Mouse (Mus musculus): ENCODE measurements around the gene Rgs9bp.
"Not testable (repeated sequence)": the region's sequence is repeated elsewhere in the genome, so short reads cannot be mapped to it uniquely, and the experiment has no call there.

Rgs9bp gene

DNA sequence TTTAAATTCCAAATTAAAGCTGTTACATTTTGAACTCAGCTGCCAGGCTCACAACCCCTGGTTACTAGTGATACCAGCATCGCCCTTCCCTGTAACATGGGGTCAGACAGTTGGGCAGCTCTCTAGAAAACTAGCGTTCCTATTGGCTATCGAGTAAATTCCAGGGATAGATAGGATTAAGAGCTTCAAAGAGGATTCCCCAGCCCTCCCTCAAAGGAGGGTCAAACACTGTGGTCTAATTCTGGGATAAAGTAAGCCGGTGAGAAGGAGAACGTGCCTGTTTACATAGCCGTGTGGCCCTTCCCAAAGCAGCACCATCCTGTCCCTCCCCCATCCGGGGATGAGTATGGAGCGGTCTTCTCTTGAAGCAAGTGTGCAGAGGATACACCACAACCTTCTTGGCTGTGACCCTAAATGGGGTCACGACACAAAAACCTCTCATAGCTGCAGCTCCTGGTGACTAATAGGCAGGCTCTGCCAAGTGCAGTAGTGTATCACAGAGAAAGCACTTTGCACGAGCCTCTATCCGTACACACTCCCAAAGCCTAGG is 1.8 kb downstream of the Rgs9bp start:
- DNase-seq (ENCODE audit: low read depth) = no peak

DNA sequence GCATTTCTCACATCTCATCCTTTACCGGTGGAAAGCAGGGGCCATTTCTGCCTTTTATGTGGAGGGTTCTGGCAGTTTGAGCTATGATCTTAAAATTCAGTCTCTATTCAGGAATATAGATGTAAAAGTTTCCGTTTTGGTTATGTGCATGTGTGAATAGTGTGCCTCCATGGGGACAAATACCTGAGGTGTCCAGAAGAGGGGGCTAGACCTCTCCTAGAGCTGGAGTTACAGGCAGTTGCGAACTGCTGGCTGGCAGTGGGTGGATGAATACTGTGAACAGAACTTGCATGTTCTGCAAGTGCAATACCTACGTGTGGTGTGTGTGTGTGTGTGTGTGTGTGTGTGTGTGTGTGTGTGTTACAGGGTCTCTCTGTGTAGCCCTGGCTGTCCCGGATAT is 2.7 kb downstream of the Rgs9bp start:
- peak; percentile 60 for DNase-seq (ENCODE audit: low read depth)

DNA sequence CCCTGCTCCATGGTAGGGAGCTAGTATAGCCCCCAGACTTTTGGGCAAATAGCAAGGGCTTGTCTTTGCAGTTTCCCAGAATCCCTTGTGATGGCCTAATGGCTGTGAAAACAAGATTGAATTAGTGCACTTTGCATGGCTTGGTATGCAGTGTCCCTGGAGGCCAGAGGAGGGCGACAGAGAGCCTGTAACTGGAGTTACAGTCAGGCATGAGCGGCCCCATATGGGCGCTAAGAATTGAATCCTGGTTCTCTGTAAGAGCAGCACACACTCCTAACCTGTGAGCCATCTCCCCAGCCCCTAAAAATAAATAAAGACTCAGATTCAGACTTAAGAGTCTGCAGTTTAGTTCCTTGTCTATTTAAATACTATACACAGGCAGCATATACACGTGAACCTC is 5.5 kb downstream of the Rgs9bp start:
- DNase-seq (ENCODE audit: low read depth) = peak; percentile 72

DNA sequence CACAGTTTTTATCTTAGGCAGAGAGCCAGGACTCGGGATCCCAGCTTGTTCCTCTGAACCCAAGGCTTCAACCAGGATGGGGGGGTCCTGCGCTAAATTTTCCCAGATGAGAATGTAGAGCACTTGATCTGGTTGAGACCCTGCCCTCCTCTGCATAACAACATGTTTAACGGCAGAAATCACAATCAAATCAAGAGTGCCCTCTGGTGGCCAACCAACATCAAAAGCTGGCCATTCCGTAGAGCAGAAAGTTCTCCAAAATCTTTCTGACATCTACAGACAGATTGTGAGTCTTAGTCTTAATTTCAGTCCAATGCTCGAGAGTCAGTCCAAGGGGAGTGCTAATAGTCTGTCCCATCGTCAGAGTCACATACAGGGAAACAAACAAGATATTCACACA is 14.5 kb downstream of the Rgs9bp start:
- peak; percentile 32 for DNase-seq (ENCODE audit: low read depth)

DNA sequence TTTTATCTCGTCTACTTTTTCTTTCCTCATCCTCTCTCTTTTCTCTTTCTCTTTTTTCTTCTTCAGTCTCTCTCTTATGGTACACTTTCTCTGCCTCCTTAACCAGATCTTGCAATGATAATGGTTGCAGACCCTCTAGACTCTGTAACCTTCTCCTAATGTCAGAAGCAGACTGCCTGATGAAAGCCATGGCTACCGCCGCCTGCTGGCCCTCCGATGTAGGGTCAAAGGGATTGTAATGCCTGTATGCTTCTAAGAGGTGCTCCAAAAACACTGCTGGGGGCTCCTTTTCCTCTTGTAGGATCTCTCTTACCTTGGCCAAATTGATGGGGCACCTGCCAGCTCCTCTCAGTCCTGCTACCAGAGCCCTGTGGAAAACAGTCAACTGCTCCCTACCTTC is 15.7 kb downstream of the Rgs9bp start:
- DNase-seq (ENCODE audit: low read depth) = not testable (repeated sequence)

DNA sequence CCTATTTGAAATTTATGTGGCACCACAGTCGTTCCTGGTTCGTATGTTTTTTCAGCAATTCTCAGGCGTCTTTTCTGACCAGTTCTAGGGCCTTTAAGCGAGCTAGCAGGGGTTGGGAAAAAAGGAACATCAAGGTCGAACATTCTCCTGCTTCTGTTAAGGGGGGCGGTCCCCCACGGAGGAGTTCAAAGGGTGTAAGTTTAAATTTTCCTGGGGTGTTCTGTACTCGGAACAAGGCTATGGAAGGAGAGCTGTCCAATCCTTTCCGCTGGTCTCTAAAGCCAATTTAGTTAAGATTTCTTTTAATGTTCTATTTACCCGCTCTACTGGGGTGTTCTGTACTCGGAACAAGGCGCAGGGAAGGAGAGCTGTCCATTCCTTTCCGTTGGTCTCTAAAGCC is 19.4 kb downstream of the Rgs9bp start:
- not testable (repeated sequence) for DNase-seq (ENCODE audit: low read depth)

DNA sequence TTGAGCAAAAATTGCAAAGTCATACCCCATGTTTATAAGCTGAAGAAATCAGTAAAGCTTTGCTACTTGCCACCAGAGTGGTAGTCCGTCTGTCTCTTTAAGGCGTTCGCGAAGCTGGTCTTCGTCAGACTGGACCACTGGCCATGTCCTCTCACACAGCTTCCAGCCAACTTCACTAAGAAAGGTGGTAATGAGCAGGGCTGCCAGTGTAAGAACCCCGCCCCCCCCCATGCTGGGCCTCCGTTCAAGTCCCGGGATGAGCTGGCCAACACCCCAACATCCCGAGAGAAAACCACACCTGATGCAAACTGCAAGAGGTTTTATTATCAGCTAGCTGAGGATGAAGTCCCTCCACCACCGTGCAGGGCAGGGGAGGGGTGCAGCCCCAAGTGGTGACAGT is 20.5 kb downstream of the Rgs9bp start:
- not testable (repeated sequence) for DNase-seq (ENCODE audit: low read depth)

DNA sequence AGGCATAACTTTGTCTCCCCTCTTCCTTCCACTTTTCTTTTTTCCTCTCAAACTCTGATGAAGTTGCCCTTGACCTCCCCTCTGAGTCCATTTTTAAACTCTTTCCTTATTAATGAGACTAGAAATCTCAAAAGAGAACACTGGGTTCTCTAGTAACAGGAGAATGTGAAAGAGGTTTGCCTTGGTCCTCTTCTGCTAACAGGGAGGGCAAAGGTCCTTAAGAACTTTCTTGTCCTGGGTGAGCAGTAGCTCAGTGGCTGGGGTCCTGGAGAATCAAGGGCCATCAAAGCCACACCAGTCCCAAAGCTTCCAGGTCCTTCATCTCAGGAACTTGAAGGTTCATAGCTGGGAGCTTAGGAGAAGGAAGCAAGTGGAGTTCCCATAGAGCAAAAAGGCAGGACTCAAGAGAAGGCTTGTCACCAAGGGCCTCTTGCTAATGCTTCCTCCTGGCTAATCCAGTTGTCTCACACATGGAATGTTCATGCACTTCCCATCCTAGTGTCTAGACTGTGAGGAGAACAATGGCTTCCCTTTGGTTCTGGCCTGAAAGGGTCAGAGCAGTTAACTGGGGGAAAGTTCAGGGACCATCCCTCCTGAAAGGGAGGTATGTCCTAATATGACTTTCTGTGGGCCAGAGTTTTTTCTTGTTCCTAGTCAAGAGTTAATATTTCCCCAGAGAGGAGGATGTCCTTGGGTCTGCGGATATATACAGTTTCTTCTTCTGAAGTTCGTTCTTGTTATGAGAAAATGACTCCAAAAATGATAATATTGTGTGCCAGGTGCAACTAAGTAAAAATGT is 21.1 kb downstream of the Rgs9bp start:
- no peak for DNase-seq (ENCODE audit: low read depth)

DNA sequence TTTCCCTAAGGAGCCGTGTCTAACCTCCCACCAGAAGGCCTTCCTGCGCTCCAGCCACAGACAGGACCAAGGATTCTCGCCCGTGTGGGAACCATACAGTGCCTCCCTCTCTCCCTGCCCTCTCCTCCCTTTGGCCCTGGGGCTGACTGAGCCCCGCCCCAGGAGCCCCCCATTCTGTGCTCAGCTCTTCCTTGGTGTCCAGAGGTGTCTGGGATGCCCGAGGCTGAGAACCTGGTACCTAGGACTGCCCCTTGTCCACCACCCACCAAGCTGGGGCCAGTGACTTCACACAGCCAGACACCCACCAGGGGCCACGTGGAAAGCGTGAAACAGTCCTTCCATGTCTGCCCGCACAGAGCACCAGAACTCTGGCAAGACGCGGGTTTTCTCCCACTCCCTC is 22.3 kb downstream of the Rgs9bp start:
- DNase-seq (ENCODE audit: low read depth) = no peak

DNA sequence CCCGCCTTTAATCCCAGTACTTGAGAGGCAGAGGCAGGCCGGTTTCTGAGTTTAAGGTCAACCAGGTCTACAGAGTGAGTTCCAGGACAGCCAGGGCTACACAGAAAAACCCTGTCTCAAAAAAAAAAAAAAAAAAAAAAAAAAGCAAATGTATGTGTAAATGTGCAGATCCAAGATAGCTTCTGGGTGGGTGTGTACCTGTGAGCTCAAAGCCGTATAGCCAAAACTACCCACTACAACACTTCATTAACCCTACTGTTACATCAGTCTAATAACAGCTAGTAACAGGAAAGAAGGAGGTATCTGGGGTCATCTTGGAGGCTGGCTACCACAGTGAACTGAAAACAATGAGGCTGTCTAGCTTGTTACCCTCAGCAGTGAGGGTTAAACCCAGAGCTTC is 25.5 kb downstream of the Rgs9bp start:
- DNase-seq (ENCODE audit: low read depth) = no peak

DNA sequence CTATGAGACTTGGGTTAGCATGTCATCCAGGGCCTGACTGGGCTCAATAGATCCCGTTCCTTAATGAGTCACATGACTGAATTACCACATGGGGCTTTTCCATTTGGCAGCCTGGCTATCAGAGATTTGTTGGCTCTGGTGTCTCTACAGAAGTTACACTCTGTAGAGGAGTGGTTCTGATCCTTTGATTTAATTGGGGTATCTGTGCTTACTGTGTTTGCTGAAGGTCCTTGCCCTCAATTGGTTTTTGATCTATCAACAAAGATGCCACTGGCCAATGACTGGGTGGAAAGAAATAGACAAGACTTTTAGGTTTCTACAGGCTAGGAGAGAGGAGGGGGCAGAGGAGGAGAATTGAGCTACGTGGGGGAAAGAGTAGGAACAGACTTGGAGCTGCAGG is 26.7 kb downstream of the Rgs9bp start:
- DNase-seq (ENCODE audit: low read depth) = no peak

DNA sequence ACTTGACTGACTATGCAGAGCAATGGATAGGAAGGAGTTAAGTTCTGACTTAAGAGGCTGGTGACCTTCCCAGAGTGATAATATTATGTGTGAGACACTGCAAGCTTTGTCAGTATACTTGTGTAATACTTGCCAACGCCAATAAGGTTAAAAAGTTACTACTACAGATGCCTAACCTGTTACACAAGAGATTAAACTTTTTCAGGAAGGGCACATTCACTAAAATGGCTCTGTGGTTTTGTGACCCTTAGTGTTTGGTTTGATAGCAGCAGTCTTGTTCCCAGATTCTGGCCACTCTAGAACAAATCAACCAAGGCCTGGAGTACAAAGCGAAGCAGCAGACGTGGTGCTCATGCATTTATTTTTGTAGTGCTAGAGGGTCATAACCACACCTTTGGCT is 27.8 kb downstream of the Rgs9bp start:
- DNase-seq (ENCODE audit: low read depth) = no peak

DNA sequence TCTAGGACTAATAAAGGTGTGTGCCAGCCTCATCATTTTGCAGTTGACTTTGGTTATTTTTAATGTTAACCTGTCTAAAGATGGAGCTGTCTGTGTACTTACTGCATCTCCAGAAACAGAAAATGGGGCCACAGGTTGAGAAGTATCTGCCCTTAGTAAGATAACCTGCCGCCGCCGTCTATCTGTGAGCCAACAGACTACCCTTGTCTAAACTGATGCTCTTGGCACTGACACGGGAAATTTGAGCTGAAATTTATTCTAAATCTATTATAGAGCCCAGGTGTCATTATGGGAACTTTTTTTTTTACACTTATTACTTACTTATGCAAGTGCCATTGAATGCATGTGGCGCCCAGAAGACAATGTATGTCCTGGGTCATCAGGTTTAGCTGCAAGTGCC is 28.5 kb downstream of the Rgs9bp start:
- DNase-seq (ENCODE audit: low read depth) = no peak

DNA sequence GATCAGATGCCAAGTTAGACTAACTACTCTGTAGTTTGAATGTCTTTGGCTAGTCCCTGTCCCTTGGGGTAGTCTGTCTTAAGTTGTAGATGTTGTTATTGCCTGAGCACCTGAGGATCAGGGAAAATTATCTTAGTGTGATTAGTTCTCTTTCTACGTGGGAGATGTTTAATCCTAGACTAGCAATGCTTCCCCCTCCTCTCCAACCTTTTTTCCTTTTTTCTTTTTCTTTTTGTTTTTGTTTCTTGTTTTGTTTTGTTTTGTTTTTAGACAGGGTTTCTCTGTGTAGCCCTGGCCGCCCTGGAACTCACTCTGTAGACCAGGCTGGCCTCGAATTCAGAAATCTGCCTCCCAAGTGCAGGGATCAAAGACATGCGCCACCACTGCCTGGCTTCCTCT is 29.2 kb downstream of the Rgs9bp start, which contains the start of gene Nudt19:
TSS of gene Nudt19 (minus strand) at position 100 of the 399 bp plus-strand sequence.
- DNase-seq (ENCODE audit: low read depth) = no peak

DNA sequence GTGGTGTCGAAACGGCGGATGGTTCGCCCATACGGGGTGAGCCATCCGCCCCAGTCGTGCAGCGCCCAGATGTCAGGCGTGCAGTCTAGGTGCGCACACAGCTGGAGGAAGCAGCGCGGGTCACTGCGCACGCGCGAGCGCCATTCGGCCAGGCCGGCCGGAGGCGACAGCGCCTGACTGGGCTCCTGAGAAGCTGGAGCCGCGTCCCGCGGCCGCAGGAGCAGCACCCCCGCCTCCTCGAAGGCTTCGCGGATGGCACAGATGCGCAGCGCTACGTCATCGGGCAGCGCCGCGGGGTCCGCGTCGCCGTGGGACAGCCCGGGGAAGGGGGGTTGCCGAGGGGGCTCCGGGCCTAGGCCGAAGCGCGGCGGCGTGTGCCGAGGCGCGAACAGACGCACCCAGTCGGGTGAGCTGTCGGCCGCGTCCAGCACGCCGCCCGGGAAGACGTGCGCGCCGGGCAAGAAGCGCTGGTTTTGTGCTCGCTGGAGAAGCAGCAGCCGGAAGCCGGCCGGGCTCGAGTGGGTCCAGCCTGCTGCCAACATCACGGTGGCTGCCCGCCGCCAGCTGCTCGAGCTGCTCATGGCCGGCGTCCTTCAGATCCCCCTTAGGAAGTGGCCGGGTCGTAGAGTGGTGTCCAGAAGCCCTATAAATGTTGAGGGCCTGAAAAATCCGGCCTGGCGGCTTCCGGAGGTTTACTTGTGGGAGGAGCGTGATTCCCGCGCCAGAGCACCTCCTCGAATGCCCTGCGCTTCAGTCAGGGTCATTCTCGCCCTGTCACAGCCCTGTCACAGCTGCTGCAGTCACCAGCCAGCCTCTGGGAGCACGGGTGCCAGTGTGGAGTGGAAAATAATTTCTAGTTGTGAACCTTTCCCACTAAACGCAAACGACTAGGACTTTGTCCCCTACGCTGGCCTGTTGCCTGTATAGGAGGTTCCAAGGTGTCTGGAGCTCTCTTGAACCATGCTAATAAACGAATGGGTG is 29.9 kb downstream of the Rgs9bp start:
- peak; percentile 89 for DNase-seq (ENCODE audit: low read depth)

DNA sequence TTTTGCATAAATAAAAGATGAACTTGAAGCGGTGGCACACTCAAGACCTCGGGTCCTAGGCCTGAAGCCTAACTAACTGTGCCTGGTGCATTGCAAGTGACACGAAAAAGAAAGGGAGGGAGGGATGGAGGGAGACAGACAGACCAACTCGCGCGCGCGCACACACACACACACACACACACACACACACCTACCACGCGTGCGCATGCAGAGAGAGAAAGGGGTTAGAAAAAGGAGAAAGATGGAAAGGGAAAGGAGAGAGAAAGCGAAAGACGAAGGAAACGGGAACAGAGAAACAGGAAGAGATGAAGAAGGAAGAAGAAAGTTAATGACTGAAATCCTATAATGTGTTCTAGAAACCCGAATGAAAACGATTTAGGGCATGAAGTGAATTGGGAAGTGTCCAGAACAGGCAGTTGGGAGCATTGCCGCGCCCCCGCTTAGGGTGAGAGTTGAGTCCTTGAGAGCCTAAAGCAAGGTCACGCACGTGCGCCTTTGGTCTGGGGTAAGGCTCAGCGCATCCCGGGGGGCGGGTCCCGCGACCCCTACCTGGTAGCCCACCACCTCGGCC is 30.7 kb downstream of the Rgs9bp start:
- peak; percentile 75 for DNase-seq (ENCODE audit: low read depth)

DNA sequence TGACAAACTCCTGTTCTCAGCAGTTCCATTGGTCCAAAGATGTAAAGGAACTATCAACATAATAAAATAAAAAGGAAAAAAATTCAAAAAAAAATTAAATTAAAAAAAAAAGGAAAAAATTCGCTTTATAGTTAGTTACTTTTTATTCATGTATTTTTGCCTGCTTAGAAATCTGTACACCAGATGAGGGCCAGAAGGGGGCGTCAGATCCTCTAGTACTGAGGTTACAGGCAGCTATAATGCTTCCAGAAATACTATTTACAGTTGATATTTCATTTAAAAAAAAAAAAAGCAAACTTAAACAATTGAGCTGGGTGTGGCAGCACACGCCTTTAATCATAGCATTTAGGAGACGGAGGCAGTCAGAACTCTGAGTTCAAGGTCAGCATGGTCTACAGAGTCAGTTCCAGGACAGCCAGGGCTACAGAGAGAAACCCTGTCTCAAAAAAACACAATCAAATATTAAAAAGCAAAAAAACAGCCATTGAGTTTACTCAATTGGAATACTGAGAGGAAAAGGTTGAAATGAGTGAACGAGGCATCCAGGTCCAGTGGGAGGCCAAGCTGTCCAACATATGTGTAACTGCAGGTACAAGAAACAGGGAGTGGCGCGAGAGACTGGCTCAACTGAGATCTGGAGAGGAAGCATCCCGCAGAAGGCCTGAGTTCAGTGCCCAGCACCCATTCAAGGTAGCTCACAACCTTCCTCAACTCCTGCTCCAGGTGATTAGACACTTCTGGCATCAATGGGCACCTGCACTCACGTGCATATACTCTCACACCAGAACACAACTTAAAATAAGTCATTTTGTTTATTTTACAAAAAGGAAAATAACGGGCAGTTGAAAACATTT is 31.4 kb downstream of the Rgs9bp start:
- peak; percentile 72 for DNase-seq (ENCODE audit: low read depth)

DNA sequence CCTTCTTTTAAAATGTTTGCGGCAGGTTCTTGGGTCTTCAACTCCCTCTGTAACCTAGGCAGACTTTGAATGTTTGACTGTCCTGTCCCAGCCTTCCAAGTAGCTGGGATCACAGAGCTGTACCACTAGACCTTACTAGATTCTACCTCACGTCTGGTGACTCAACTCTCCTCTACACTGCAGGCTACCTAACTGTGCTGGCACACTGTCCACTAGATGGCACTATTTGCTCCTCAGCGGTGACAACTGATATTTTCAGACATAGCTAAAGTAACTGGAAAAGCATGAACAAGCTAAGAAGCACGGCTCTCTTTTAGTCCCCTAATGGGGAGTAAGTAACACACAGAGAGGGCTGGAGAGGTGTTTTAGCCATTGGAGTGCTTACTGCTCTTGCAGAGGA is 39.5 kb downstream of the Rgs9bp start:
- DNase-seq (ENCODE audit: low read depth) = peak; percentile 77

DNA sequence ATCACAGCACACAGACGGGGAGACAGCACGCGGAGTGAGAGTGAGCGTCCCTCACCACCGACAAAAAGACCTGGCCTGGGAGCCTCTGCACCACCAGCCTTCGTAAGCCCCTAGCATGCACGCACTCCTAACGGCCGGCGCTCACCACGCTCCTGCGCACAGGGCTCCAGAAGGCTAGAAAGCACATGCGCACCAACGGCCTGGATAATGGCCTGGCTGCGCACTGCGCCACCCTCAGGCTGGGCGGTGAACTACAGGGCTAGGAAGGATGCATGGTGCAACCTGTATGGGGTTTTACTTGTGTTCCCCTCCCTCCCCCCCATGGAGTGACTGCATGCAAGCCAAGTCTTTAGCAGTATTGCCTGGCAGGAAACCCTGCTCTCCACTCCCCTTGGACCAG is 47.8 kb downstream of the Rgs9bp start, which contains the start of gene Tdrd12:
TSS of gene Tdrd12 (minus strand) at position 184 of the 400 bp plus-strand sequence.
- peak; percentile 12 for DNase-seq (ENCODE audit: low read depth)

DNA sequence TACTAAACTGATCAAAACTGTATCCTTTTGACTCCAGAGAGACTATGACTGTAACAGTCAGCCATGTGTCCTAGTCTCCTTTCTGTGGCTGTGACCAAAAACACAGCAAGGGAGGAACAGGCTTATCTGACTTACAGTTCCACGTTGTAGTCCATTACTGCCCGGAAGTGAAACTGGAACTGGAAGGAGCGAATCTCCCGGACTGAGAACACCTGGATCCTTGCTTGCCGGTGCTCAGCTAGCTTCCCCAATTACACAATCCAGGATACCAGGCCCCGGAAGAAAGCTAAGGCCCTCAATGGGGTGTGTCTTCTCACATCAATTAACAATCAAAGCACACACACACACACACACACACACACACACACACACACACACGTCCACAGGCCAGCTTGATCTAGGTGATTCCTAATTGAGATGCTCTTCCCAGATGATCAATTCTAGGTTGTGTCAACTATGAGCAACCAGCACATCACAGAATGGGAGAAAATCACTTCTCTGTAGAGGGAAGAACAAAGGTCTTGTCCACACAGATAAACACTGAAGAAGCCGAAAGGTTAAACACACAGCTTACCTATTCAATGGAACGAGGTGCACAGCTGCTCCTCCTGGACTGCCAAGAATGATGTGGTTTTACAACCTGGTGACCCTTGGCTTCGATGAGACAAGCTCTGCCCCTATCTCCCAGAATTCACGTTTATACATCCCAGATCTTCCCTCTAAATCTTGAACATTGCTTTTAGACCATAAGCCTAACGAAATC is 49.5 kb downstream of the Rgs9bp start:
- DNase-seq (ENCODE audit: low read depth) = no peak
